Mouse (Mus musculus) embryonic fibroblast, embryonic 13.5 days (primary cell): ENCODE data around the gene Dido1.

Experiments
- CTCF ChIP-seq: IDR thresholded peaks from 2 replicates; pipeline ENCODE4 v1.5.1; 2011; ENCODE audit warnings: mild to moderate bottlenecking, control low read depth, low read length, moderate library complexity, borderline replicate concordance; ENCODE audit not compliant: insufficient read depth
- POLR2A ChIP-seq: IDR thresholded peaks from 2 replicates; pipeline ENCODE4 v1.6.1; 2011; ENCODE audit warnings: low read depth, mild to moderate bottlenecking, control low read depth, low read length, moderate library complexity

DNA sequence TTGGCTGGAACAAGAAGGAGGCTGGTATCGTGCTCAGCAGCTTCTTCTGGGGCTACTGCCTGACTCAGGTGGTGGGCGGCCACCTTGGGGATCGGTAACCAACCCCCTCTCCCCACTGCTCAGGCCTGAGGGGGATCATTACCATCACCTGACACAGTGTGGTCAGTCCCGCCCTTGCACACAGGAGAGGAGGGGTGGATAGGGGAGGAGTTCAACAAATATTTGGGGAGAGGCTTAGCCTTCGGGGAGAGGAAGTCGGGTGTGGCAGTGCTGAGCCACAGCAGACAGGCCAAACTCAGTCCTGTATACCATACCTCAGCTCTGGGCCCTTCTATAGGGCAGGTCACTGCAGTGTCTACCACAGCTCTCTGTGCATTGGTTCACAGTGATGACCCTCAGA is 22.2 kb upstream of the Dido1 start:
- no peak for TF ChIP-seq CTCF
- TF ChIP-seq POLR2A: no peak
